Comparison of ENCODE assay signal across 7 mouse cellular contexts in genomic region chr6:55232524-55233264, GRCm38 (mm10). TPM values are rescaled to one million over a fixed set of nuclear protein-coding genes. Genes with fewer than 3 reads are reported as not detected.
DNase-seq lines count a peak whose midpoint lies in the region; ATAC-seq and TF ChIP-seq lines count a peak whose summit lies in the region.

No protein-coding gene starts in this region.

- 36% methylated on average over 3 of the region's 3 CpGs for WGBS in cerebellum, adult 2 months
- 76% methylated on average over 3 of the region's 3 CpGs for WGBS in forebrain, embryonic 15.5 days
- 66% methylated on average over 3 of the region's 3 CpGs for WGBS in kidney, embryonic 15.5 days
- WGBS in stomach, embryonic 16.5 days: 50% methylated on average over 3 of the region's 3 CpGs

- peak; percentile 69; the same call in 1 of the 2 replicates for TF ChIP-seq CTCF in cerebellum, adult 2 months (IDR thresholded peaks at IDR 0.05; ENCODE audit: borderline replicate concordance, insufficient read depth, low read depth, low read length)

- DNase-seq in 3T3-L1 (ENCODE audit: low read depth, low spot score): peak; percentile 92
- DNase-seq in B cell, adult 2 months: peak; percentile 14 to 18
- peak; percentile 48 to 54 for DNase-seq in cerebellum, adult 2 months
- DNase-seq in lung, postnatal 14 days: peak; percentile 54

- TF ChIP-seq POLR2A in cerebellum, adult 2 months (IDR thresholded peaks at IDR 0.05; ENCODE audit: borderline replicate concordance, insufficient read depth, low read length): no peak

- no peak overlapping the region for H3K4me2 ChIP-seq in forebrain, embryonic 15.5 days (replicated peaks)
- H3K4me2 ChIP-seq in kidney, embryonic 15.5 days: no peak overlapping the region
- no peak overlapping the region for H3K4me2 ChIP-seq in stomach, embryonic 16.5 days (ENCODE audit: low read depth, low read length)

- ATAC-seq in forebrain, embryonic 15.5 days (replicated peaks): peak; percentile 73; the same call in 1 of the 2 replicates
- ATAC-seq in kidney, embryonic 15.5 days (replicated peaks; ENCODE audit: low FRiP score): peak; percentile 69
- peak; percentile 70; the same call in 1 of the 2 replicates for ATAC-seq in stomach, embryonic 16.5 days (ENCODE audit: insufficient read depth, low FRiP score)

- no peak overlapping the region for H3K27ac ChIP-seq in cerebellum, adult 2 months (ENCODE audit: insufficient read depth, low read length)
- no peak overlapping the region for H3K27ac ChIP-seq in forebrain, embryonic 15.5 days (replicated peaks)
- no peak overlapping the region for H3K27ac ChIP-seq in kidney, embryonic 15.5 days
- no peak overlapping the region for H3K27ac ChIP-seq in stomach, embryonic 16.5 days (ENCODE audit: low read length)

- H3K36me3 ChIP-seq in forebrain, embryonic 15.5 days: no peaks in the 10 kb centered on the region
- H3K36me3 ChIP-seq in kidney, embryonic 15.5 days: peaks cover 17% of the 10 kb centered on the region; the same call in 1 of the 2 replicates
- no peaks in the 10 kb centered on the region for H3K36me3 ChIP-seq in stomach, embryonic 16.5 days (ENCODE audit: control insufficient read depth, insufficient read depth, low read length)

- H3K27me3 ChIP-seq in cerebellum, adult 2 months (ENCODE audit: control insufficient read depth, insufficient read depth, low read length): no peaks in the 10 kb centered on the region
- H3K27me3 ChIP-seq in forebrain, embryonic 15.5 days: no peaks in the 10 kb centered on the region
- no peaks in the 10 kb centered on the region for H3K27me3 ChIP-seq in kidney, embryonic 15.5 days
- no peaks in the 10 kb centered on the region for H3K27me3 ChIP-seq in stomach, embryonic 16.5 days (ENCODE audit: control insufficient read depth, insufficient read depth, low read length)

- H3K9ac ChIP-seq in forebrain, embryonic 15.5 days (replicated peaks): no peak overlapping the region
- H3K9ac ChIP-seq in kidney, embryonic 15.5 days: no peak overlapping the region
- H3K9ac ChIP-seq in stomach, embryonic 16.5 days (ENCODE audit: low read length): no peak overlapping the region; the same call in 1 of the 2 replicates

- no peaks in the 10 kb centered on the region for H3K9me3 ChIP-seq in forebrain, embryonic 15.5 days
- no peaks in the 10 kb centered on the region for H3K9me3 ChIP-seq in kidney, embryonic 15.5 days (replicated peaks)
- H3K9me3 ChIP-seq in stomach, embryonic 16.5 days (replicated peaks; ENCODE audit: control insufficient read depth, low read length): no peaks in the 10 kb centered on the region

- H3K4me3 ChIP-seq in cerebellum, adult 2 months (replicated peaks; ENCODE audit: insufficient read depth, low read depth, low read length): no peak overlapping the region
- no peak overlapping the region for H3K4me3 ChIP-seq in forebrain, embryonic 15.5 days
- H3K4me3 ChIP-seq in kidney, embryonic 15.5 days (replicated peaks): no peak overlapping the region
- no peak overlapping the region for H3K4me3 ChIP-seq in stomach, embryonic 16.5 days (replicated peaks; ENCODE audit: low read length)

- no peaks in the 10 kb centered on the region for H3K4me1 ChIP-seq in cerebellum, adult 2 months (ENCODE audit: control insufficient read depth, insufficient read depth, low read length)
- no peaks in the 10 kb centered on the region for H3K4me1 ChIP-seq in forebrain, embryonic 15.5 days
- no peaks in the 10 kb centered on the region for H3K4me1 ChIP-seq in kidney, embryonic 15.5 days
- H3K4me1 ChIP-seq in stomach, embryonic 16.5 days (ENCODE audit: control insufficient read depth, insufficient read depth, low read length): 0 out of 2 replicates have a peak, but pooled peaks cover 3% of the 10 kb centered on the region

RNA-seq across cellular contexts. Expression of gene Mindy4, which starts 29.5 kb away (rescaled TPM):
- 4.9 and 6.9 TPM in 2 replicates for polyA plus RNA-seq in cerebellum, adult 2 months (2012; rRNA removed)
- polyA plus RNA-seq in forebrain, embryonic 15.5 days (2015; fragmentation: Nextera tagmentation; extraction: Ambion mirVana): 14.9 and 17.4 TPM in 2 replicates
- 15.6 and 16.0 TPM in 2 replicates for polyA plus RNA-seq in kidney, embryonic 15.5 days (2015; fragmentation: Nextera tagmentation; extraction: Ambion mirVana)
- polyA plus RNA-seq in stomach, embryonic 16.5 days (2015; fragmentation: Nextera tagmentation; extraction: Ambion mirVana): 7.7 and 10.2 TPM in 2 replicates

RNA-seq across cellular contexts. Expression of gene Inmt, which starts 57.9 kb away (rescaled TPM):
- polyA plus RNA-seq in cerebellum, adult 2 months (2012; rRNA removed): 1.5 and 2.3 TPM in 2 replicates
- polyA plus RNA-seq in forebrain, embryonic 15.5 days (2015; fragmentation: Nextera tagmentation; extraction: Ambion mirVana): not detected in 2 replicates
- 5.9 and 6.1 TPM in 2 replicates for polyA plus RNA-seq in kidney, embryonic 15.5 days (2015; fragmentation: Nextera tagmentation; extraction: Ambion mirVana)
- polyA plus RNA-seq in stomach, embryonic 16.5 days (2015; fragmentation: Nextera tagmentation; extraction: Ambion mirVana): 0.28 and 0.50 TPM in 2 replicates

Comparison
In these comparisons a context has a peak if more than half of its experiments do, and no peak if none do; other contexts are left out.
1. DNase-seq: peak in every context shown above with its lines; median percentile 92 in 3T3-L1; 54 in lung, postnatal 14 days; 51 in cerebellum, adult 2 months; 16 in B cell, adult 2 months.